Mouse (Mus musculus) spleen, postnatal 0 days (tissue): ENCODE measurements around the gene Fbxo5. TPM values are rescaled to one million over a fixed set of nuclear protein-coding genes. Genes with fewer than 3 reads are reported as not detected.

Experiments
- polyA plus RNA-seq: library from polyadenylated mRNA; unstranded; fragments of >200 nt; fragmentation: Nextera tagmentation; extraction: Ambion mirVana; gene quantifications from 2 replicates; pipeline ENCODE4 v1.2.1, GENCODE M21; 2015

Gene Fbxo5
- 96.2 and 111 TPM in 2 replicates for polyA plus RNA-seq

GRCm38 (mm10) chr10:5805243-5805730 lies at the start of gene Fbxo5:
TSS of gene Fbxo5 (minus strand) at chr10:5805600.

DNA sequence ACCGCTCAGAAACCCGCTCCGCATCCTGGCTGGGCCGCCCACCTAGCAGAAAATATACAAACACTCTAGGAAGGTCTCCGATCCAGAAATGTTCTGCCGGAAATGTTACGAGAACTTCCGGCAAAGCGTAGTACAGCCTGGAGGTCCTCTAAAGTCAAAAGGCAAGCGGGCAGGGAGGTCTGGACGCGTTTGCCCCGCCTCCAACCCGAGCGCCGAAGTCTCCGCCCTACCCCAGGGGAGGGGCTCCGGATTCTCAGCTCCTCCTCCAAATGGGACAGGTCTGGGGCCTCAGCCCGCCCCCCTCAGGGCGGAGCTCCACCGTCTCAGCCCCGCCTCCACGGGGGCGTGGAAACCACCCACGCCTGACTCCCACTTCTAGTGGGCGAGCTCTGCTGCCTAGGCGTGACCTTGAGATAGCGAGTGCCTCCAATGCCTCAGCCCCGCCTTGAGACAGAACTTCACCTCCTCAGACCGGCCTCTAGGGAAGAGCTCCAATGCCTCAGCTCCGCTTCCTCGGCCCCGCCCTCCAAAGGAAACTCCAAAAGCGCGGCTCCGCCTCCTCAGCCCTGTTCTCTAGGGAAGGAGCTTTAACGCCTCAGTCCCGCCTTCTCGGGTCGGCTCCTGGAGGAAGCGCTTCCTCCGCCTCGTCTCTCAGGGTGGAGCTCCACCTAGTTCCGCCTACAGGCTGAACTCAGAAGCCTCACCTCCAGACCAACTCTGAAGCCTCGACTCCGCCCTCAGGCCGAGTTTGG lies 18.5 kb upstream of the Fbxo5 start, which contains the start of gene Mtrf1l:
Gene Mtrf1l, minus strand, starts transcription at position 171 of the 752 bp plus-strand sequence.

Other genes starting within 250 kb of the Fbxo5 start
- 3.6 and 3.8 TPM in 2 replicates for gene Myct1, start 211.8 kb downstream of the Fbxo5 start, polyA plus RNA-seq
- not detected in 2 replicates for gene Vip, start 166.4 kb downstream of the Fbxo5 start, polyA plus RNA-seq
- gene Mtrf1l, start 18.3 kb upstream of the Fbxo5 start, polyA plus RNA-seq = 9.7 and 11.4 TPM in 2 replicates
- gene Rgs17, start 116.8 kb upstream of the Fbxo5 start, polyA plus RNA-seq = 0.19 and 0.36 TPM in 2 replicates